Mouse (Mus musculus) lung, embryonic 14.5 days (tissue): Measurements from ENCODE around the gene Agpat4. TPM values are rescaled to one million over a fixed set of nuclear protein-coding genes. Genes with fewer than 3 reads are reported as not detected.

Experiments
- ATAC-seq: fragments of 200-750 bp; cut with Nextera tagmentation; 2 replicates; pipeline ENCODE4 v1.8.0; 2017; ENCODE audit warnings: mild to moderate bottlenecking, moderate TSS enrichment, moderate library complexity; ENCODE audit not compliant: insufficient read depth
- DNase-seq: peaks from one replicate; pipeline ENCODE4 v3.0.0-alpha.2; 2015
- H3K27ac ChIP-seq: fragments of 300-500 bp; sonication (generic); 2 replicates; pipeline ENCODE4 v1.5.1; 2014; ENCODE audit warnings: low read depth, mild to moderate bottlenecking, moderate library complexity
- H3K27me3 ChIP-seq: fragments of 300-500 bp; sonication (generic); 2 replicates; pipeline ENCODE4 v1.6.1; 2014; ENCODE audit warnings: low read length, control low read depth; ENCODE audit not compliant: insufficient read depth
- H3K36me3 ChIP-seq: fragments of 300-500 bp; sonication (generic); 2 replicates; pipeline ENCODE4 v1.6.1; 2014; ENCODE audit warnings: control low read depth; ENCODE audit not compliant: insufficient read depth
- H3K4me1 ChIP-seq: fragments of 300-500 bp; sonication (generic); 2 replicates; pipeline ENCODE4 v1.6.1; 2014; ENCODE audit warnings: antibody characterized with exemption, control low read depth; ENCODE audit not compliant: insufficient read depth
- H3K4me2 ChIP-seq: fragments of 300-500 bp; sonication (generic); 2 replicates; pipeline ENCODE4 v1.6.1; 2014; ENCODE audit warnings: mild to moderate bottlenecking
- H3K4me3 ChIP-seq: fragments of 300-500 bp; sonication (generic); 2 replicates; pipeline ENCODE4 v1.5.1; 2014; ENCODE audit warnings: low read depth, low read length
- H3K9ac ChIP-seq: fragments of 300-500 bp; sonication (generic); 2 replicates; pipeline ENCODE4 v1.6.1; 2014
- H3K9me3 ChIP-seq: fragments of 300-500 bp; sonication (generic); 2 replicates; pipeline ENCODE4 v1.6.1; 2016; ENCODE audit warnings: low read depth, low read length, control low read depth
- CTCF ChIP-seq: IDR thresholded peaks from 2 replicates; pipeline ENCODE4 v1.5.1; 2016; ENCODE audit warnings: antibody characterized with exemption, low read depth
- WGBS: fragments of 180-500 bp; shearing (Covaris S2); extraction: QIAGEN DNeasy Blood & Tissue Kit; methylation state at CpG from one replicate; pipeline ENCODE4 v1.1.7; 2014; 5-methylcytosine and 5-hydroxymethylcytosine counted together
- polyA plus RNA-seq: library from polyadenylated mRNA; unstranded; fragments of >200 nt; fragmentation: Nextera tagmentation; extraction: Ambion mirVana; gene quantifications from 2 replicates; pipeline ENCODE4 v1.2.1, GENCODE M21; 2014

Agpat4 gene
- polyA plus RNA-seq, 1 experiment from 2014 or later: 28.2 TPM

- ATAC-seq (no peak), DNase-seq (peak; percentile 68)
- no peaks in the 10 kb centered on the region for H3K27me3 ChIP-seq
- no peak for TF ChIP-seq CTCF
- no peak overlapping the region for H3K4me2 ChIP-seq
- peaks cover 18% of the 10 kb centered on the region; the same call in 1 of the 2 replicates for H3K36me3 ChIP-seq
- H3K9me3 ChIP-seq: peaks cover 4% of the 10 kb centered on the region; the same call in 1 of the 2 replicates
- no peak overlapping the region for H3K27ac ChIP-seq
- no peak overlapping the region for H3K9ac ChIP-seq
- no peak overlapping the region for H3K4me3 ChIP-seq
- H3K4me1 ChIP-seq: peaks cover 14% of the 10 kb centered on the region
- 29% methylated on average over 4 of the region's 4 CpGs for WGBS
Observed at GRCm38 (mm10) chr17:12175626-12176025, 57.1 kb downstream of the Agpat4 start.

- Histone ChIP-seq H3K27me3 (no peaks in the 10 kb centered on the region), H3K27ac (no peak overlapping the region), H3K4me1 (peaks cover 7% of the 10 kb centered on the region; the same call in 1 of the 2 replicates), H3K9ac (no peak overlapping the region), H3K9me3 (peaks cover 4% of the 10 kb centered on the region; the same call in 1 of the 2 replicates), H3K4me3 (no peak overlapping the region), H3K4me2 (no peak overlapping the region), H3K36me3 (peaks cover 10% of the 10 kb centered on the region; the same call in 1 of the 2 replicates)
- 36% methylated on average over 7 of the region's 7 CpGs for WGBS
- TF ChIP-seq CTCF: no peak
- DNase-seq: peak; percentile 85
- peak; percentile 87 for ATAC-seq
Observed at GRCm38 (mm10) chr17:12179339-12179738, 60.8 kb downstream of the Agpat4 start.

GRCm38 (mm10) chr17:12179766-12180165, 61.3 kb downstream of the Agpat4 start:
- Histone ChIP-seq H3K4me1 (peaks cover 7% of the 10 kb centered on the region; the same call in 1 of the 2 replicates), H3K9ac (no peak overlapping the region), H3K4me2 (no peak overlapping the region), H3K4me3 (no peak overlapping the region), H3K27me3 (no peaks in the 10 kb centered on the region), H3K36me3 (peaks cover 6% of the 10 kb centered on the region; the same call in 1 of the 2 replicates), H3K27ac (no peak overlapping the region), H3K9me3 (peaks cover 4% of the 10 kb centered on the region; the same call in 1 of the 2 replicates)
- TF ChIP-seq CTCF: no peak
- WGBS: 39% methylated on average over 2 of the region's 2 CpGs
- DNase-seq (peak; percentile 91), ATAC-seq (peak; percentile 94)

GRCm38 (mm10) chr17:12182702-12183485, 64.4 kb downstream of the Agpat4 start:
- no peak overlapping the region for H3K27ac ChIP-seq
- ATAC-seq (no peak), DNase-seq (no peak)
- H3K27me3 ChIP-seq: no peaks in the 10 kb centered on the region
- H3K9me3 ChIP-seq: no peaks in the 10 kb centered on the region
- no peak overlapping the region for H3K4me2 ChIP-seq
- WGBS: 57% methylated on average over 5 of the region's 5 CpGs
- no peaks in the 10 kb centered on the region for H3K36me3 ChIP-seq
- H3K9ac ChIP-seq: no peak overlapping the region
- TF ChIP-seq CTCF: no peak
- H3K4me3 ChIP-seq: no peak overlapping the region
- peaks cover 7% of the 10 kb centered on the region; the same call in 1 of the 2 replicates for H3K4me1 ChIP-seq

- H3K9ac ChIP-seq: no peak overlapping the region
- H3K27ac ChIP-seq: no peak overlapping the region
- WGBS: 59% methylated on average over 8 of the region's 8 CpGs
- no peak for ATAC-seq
- no peaks in the 10 kb centered on the region for H3K9me3 ChIP-seq
- H3K27me3 ChIP-seq: no peaks in the 10 kb centered on the region
- TF ChIP-seq CTCF: no peak
- H3K4me1 ChIP-seq: no peaks in the 10 kb centered on the region
- H3K36me3 ChIP-seq: no peaks in the 10 kb centered on the region
- DNase-seq: no peak
- H3K4me3 ChIP-seq: no peak overlapping the region
- H3K4me2 ChIP-seq: no peak overlapping the region
Observed at GRCm38 (mm10) chr17:12184283-12184682, 65.8 kb downstream of the Agpat4 start.

GRCm38 (mm10) chr17:12185855-12186254, 67.4 kb downstream of the Agpat4 start:
- no peak for ATAC-seq
- H3K27me3 ChIP-seq: no peaks in the 10 kb centered on the region
- H3K9ac ChIP-seq: no peak overlapping the region
- DNase-seq: no peak
- no peak overlapping the region; the same call in 1 of the 2 replicates for H3K27ac ChIP-seq
- H3K9me3 ChIP-seq: no peaks in the 10 kb centered on the region
- no peak overlapping the region for H3K4me2 ChIP-seq
- no peak for TF ChIP-seq CTCF
- 80% methylated on average over 4 of the region's 4 CpGs for WGBS
- H3K4me1 ChIP-seq: no peaks in the 10 kb centered on the region
- no peak overlapping the region for H3K4me3 ChIP-seq
- H3K36me3 ChIP-seq: 0 out of 2 replicates have a peak, but pooled peaks cover 2% of the 10 kb centered on the region

GRCm38 (mm10) chr17:12186341-12186740, 67.8 kb downstream of the Agpat4 start:
- DNase-seq (no peak), ATAC-seq (no peak)
- Histone ChIP-seq H3K4me2 (no peak overlapping the region), H3K36me3 (0 out of 2 replicates have a peak, but pooled peaks cover 2% of the 10 kb centered on the region), H3K9me3 (no peaks in the 10 kb centered on the region), H3K27ac (no peak overlapping the region; the same call in 1 of the 2 replicates), H3K4me3 (no peak overlapping the region), H3K4me1 (no peaks in the 10 kb centered on the region), H3K9ac (no peak overlapping the region), H3K27me3 (no peaks in the 10 kb centered on the region)
- WGBS: 73% methylated on average over 3 of the region's 3 CpGs
- no peak for TF ChIP-seq CTCF
